Mouse (Mus musculus) kidney, postnatal 14 days (tissue): ENCODE results near the gene Gjd3.

Experiments
- DNase-seq: peaks from one replicate; pipeline ENCODE4 v3.0.0; 2022; ENCODE audit warnings: mixed read lengths

Gjd3 gene

DNA sequence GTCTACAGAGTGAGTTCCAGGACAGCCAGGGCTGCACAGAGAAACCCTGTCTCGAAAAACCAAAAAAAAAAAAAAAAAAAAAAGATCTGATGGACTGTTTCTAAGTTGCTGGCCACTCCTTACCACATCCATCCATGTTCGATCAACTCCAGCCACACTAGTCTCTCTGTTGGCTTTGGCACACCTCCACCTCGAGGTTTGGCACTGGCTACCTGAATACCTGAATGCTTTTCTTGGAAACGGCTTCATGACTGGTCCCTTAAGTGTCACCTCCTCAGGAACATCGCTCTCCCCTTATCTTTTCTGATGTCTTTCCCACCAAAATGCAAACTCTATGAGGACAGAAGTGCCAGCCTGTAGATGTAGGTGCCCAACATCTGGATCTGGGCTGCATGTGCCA lies 3.5 kb downstream of the Gjd3 start:
- no peak for DNase-seq

DNA sequence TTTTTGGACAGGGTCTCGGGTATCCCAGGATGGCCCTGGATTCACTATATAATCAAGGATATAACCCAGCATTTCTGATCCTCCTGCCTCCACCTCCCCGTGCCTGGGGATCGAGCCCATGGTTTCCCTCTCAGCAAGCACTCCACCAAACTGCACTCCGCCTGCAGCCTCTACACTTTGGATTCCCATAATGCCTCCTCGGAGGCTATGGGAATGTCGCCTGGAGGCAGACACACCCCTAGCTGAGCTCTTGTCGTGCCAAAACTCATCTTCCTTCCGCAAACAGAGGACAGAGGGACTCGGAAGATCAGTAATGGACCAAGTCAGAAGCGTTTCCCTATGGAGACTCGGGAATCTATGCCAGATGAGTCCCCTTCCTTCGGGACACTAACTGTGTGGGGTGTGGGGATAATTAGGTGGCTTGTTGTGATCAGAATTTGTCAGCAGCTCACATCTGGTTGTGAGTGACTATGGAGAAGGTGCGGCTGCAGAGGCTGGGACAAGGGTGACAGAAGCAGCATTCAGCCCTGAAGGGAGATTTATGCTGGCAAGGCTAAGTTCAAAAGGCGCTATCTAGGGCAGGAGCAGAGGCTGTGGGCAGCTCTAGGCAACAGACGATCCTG lies 4.2 kb downstream of the Gjd3 start:
- DNase-seq = no peak

DNA sequence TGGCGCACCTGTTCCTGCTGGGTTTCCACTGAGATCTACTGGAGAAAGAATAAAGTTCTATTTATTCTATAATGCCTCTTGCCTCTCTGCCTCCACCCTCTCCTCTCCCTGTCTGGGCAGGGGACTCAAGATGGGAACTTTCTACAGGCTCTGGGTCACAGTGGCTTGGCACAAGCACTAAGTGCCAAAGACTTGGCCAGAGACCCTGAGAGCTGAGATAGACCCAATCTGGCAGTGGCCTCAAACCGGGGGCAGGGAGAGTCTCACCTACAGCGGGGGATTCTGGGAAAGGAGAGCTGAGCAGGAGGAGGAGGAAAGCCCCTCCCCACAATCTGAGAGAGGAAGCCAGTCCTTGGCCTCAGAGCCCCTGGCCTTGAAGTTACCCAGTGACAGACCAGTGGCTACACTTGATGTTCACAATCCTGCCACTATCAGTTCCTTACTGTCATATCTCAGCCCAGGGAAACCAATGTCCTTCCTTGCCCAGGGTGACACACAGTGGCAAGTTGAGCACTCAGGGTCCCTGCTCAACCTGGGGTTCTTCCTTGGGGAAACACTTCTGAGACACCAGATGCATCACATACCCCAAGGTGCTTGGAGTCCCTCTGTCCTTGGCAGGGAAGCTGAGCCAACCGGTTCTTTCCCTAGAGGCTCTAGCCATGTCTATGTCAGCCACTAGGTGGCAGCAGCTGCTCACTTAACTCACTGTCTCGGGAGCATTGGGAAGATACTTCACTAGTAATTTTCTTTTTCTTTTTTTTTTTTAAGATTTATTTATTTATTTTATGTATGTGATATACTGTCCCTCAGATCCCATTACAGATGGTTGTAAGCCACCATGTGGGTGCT lies 7.7 kb downstream of the Gjd3 start:
- peak; percentile 81 for DNase-seq

DNA sequence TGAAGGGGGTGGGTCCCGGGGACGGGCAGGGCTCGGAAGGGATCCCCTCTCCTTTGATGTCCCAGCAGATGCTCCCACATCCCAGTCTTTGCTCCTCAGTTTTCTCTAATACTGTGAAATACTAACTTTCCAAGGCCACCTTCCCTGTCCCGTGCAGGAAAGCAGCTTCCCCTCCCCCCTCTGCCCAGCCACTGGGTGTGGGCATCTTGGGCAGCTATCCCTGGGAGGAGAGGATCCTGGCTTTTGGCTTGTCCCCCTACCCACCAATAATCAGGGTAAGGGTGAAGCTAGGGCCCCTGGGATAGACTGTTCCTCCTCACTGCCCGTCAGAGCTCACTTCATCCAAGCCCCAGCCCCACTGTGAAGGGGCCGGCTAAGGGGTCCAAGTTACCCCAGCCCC lies 8.6 kb downstream of the Gjd3 start:
- DNase-seq = no peak

DNA sequence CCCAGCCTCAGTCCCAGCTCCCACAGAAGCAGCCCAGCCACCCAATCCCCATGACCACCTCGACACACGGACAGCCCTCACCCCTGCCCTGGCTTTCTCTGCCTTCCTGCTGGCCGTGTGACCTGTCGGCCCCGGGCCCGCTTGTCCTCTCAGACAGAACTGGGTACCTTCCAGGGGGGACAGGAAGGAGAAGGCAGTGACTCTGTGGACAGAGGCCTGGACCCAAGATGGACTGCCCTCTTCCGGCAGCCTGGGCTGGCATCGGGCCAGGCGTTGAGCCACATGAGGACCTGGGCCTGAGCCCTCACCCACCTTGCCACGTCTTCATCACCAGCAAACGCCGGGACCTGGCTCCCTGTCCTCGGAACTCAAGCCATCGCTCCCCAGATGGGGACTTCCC lies 9.2 kb downstream of the Gjd3 start:
- peak; percentile 68 for DNase-seq

DNA sequence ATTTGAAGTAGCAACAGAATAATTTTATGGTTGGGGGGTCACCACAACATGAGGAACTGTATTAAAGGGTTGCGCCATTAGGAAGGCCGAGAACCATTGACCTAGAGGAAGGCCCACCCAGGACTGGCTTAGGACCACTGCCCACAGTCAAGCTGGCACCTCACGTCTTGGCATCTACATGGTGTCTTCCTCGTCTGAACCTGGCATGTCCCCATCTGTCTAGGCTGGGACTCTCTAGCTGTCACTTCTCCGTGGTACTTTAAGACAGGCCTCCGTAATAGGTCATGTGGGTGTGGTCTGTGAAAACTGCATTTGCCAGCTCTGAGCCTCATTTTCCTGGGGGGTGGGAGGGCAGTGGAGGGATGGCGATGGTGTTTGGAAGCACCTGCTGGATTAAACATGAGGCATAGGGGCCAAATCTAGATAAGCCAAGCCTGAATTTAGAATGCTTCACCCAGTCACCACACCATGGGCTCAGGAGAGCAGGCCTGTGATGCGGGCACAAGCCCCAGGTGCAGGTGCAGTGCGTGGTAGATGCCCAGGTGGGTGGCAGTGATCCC lies 9.9 kb downstream of the Gjd3 start:
- DNase-seq = no peak

DNA sequence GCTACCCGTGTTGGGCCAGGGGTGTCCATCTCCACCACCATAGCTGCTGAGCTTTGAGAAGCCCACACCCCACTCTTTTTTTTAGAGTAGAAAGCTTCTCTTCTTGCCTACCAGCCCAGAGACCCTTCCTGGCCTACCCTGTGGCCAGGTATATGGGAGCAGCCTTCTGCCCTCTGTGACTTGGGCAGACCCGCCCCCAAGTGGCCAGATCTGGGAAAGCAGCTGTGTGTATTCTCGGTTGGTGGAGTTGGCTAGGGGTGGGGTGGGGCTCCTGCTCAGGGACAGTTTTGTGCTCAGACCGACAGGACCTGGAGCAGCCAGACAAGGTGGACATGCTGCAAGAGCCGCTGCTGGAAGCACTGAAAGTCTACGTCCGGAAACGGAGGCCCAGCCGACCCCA lies 10.6 kb downstream of the Gjd3 start:
- peak; percentile 86 for DNase-seq

DNA sequence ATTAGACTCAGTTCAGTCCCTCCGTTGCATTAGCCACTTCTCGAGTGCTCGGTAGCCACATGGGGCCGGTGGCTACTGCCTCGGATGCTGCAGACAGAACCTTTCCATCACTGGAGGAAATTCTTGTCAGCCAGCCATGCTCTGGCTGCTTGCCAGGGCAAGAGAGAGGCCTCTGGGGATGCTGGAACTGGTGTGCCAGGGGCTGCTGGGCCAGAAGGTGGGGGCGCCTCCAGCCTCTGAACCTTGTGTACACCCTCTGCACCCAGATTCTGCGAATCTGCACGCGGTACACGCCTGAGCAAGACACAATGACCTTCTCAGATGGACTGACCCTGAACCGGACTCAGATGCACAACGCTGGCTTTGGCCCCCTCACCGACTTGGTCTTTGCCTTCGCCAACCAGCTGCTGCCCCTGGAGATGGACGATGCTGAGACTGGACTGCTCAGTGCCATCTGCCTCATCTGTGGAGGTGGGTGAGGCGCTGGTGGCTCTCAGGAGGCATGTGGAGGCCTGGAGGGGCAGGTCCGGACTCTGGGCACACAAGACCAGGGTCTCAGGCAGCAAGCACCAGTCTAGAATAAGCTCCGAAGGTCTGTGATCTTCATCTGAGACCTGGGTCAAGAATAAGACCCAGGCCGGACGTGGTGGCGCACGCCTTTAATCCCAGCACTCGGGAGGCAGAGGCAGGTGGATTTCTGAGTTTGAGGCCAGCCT lies 11.3 kb downstream of the Gjd3 start:
- DNase-seq = peak; percentile 79

DNA sequence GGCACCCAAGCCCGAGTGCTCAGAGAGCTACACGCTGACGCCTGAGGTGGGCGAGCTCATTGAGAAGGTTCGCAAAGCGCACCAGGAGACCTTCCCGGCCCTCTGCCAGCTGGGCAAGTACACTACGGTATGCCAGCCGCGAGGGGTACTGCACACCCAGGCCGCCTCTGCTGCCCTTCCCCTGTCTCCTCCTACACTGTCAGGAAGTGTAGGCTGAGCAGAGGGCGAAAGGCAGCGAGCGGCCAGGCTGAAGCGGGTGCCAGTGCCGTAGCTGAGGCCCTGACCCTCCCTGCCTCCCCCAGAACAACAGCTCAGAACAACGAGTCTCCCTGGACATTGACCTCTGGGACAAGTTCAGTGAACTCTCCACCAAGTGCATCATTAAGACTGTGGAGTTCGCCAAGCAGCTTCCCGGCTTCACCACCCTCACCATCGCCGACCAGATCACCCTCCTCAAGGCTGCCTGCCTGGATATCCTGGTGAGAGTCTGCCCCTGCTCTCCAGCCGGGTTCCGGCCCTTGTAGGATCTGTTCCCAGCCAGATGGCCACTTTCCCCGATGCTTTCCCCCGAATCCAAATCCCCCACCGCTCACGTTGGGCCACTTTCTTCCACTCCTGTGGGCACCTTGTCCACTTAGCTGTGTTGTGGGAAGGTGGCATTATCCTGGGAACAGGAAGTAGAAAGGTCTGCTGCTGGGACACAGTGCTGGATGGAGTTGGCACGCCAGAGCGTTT lies 12.5 kb downstream of the Gjd3 start:
- DNase-seq = peak; percentile 77

DNA sequence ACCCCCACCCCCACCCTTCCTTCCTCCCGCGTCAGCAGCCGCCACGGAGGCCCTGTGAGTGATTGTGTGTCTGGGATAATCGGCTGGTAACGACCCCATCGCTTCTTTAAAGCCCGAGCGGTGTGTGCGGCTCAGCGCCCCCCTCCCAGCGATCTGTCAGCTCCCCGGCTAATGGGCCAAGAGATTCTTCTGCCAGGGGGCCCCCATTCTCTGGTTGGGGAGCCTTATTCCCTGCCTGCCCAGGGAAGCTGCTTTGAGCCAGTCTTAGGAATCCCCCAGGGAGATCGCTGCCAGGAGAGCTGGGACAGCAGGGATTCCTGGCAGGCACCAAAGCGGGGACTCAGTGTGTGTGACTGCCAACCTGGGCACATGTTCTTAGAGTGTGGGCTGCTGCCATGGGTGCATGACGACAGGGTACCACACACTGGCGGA lies 13.3 kb downstream of the Gjd3 start:
- no peak for DNase-seq

DNA sequence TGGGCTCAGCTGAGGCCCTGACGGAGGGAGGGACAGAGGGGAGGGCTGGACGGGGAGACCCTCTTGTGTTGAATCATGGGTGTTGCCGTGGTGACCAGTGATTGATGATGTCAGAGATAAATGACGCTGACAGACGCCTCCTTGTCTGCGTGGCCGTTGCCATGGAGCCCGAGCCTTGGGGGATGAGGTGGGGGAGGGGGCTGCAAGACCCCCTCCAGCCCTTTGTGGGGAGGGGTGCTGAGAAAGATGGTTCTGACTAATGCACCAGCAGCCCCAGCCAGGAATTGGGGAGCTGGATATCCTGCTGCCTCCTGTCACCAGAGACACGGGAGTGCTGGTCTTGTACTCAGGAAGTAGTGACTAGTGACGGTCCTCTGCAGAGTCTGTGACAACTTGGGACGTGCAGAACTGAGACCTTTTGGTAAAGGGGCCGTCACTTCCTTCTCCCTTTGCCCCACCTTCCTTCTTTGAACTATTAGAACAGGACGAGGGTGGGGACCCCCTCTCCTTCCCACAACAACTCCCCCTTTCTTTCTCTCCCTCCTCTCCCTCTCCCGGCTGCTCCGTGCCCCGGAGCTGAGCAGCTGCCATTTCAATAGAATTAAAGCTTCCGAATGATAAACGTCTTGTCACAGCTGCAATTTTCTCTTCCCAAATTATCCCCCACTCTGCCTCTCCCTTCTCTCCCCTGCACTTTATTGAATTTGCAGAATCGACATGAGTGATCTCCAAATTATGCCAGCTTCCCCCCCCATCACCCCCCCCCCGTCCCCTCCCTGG lies 13.9 kb downstream of the Gjd3 start:
- DNase-seq = no peak

DNA sequence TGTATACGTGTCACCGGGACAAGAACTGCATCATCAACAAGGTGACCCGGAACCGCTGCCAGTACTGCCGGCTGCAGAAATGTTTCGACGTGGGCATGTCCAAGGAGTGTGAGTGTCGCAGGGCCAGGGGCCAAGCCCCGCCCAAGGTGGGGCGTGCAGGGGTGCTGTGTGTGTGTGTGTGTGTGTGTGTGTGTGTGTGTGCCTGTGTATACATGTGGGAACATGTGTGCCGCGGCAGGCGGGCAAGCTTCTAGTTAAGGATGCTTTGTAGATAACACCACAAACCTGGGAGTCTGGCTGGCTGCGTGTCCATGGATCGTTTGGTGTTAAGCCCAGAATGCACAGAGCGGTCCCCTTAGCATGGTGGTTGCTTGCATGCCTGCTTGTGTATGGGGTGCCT lies 14.7 kb downstream of the Gjd3 start:
- no peak for DNase-seq

DNA sequence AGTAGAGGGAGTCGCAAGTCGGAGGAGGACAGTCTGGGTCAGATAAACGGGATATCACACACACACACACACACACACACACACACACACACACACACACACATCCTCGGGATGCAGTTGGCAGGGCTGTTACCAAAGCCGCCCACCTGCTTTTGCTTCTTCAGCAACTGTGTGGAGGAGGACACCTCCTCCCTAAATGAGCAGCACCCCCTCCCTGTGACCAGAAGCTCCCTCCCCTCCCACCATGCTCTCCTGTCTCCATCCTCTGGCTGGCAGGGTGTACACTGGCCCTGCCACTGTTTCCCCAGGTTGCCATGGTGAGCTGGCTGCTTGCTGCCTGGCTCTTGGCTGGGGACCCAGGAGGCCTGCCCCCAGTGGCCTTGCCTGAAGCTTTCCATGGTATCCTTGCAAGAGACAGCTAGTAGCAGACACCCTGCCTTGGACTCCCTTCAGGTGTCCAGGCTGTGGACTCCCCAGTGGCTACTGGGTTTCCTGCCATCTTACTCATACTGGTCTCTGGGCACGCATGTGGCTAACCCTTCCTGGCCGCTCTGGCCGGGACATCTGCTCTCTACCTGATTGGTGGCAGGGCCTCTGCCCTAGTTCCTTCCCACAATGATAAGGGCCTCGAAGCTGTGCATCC lies 16.2 kb downstream of the Gjd3 start:
- DNase-seq = no peak

DNA sequence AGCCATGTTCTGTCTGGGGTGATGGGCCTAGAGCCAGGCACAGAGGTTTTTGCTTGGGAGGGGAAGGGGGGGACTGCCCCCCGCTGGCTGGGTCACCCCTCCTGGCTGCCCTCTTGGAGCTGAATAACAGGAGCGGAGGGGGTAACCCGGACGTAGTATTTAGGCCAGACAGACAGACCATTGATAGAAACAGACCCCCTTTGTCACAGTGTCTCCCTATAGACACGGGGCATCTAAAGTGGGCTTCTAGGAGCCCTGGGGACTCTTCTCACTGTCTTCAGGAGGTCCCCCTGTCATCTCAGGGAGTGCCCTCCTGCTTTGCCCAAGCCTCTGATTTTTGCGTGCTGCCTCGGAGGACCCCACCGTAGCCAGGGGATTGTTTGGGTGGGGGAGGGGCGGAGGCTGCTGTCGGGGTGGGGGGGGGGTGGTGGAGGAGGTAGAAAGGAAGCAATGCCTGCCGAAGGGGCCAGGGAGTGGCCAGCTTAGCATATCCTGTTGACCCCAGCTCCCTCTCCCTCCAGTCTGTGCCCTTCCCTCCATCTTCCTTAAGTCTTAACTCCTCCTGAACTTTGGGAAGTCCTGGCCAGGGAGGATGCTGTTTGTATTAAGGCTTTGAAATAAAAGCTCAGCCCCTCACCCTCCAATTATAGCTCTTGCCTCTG lies 17.3 kb downstream of the Gjd3 start:
- DNase-seq = peak; percentile 29

DNA sequence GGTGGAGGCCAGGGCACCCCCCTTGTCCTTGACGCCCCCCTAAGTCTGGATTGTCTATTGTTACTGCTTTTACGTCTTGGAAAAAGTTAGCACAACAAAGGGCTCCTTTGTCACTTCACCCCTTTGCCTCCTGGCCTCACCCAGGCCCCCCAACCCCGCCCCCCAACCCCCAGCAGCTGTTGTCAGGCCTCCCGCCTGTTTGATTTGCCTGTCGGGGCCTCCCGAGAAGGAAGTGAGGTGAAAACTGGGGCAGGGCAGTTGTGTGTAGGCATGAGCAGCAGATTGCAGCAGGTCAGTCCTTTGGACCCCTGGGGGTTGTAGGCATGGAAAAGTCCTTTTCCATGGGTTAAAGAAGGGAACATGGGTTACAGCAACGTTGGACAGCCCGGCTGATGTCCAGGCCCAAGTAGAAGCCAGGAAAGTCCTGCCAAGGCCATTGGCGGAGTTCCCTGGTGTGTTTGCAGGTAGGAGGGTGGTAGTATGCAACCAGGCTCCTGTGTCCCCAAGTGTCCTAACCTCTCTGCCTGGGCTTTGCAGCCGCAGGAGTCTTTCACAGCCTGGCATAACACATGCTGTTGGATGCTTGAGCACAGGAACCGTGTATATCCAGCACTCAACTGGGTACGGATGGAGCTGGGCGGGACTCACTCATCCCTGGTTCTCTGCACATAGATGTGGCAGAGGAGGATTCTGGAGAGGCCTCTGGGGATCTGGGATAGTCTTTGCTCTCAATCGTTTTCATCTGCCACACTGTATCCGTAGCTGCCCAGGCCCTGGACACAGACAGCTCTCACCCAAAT lies 18.0 kb downstream of the Gjd3 start:
- DNase-seq = peak; percentile 45

DNA sequence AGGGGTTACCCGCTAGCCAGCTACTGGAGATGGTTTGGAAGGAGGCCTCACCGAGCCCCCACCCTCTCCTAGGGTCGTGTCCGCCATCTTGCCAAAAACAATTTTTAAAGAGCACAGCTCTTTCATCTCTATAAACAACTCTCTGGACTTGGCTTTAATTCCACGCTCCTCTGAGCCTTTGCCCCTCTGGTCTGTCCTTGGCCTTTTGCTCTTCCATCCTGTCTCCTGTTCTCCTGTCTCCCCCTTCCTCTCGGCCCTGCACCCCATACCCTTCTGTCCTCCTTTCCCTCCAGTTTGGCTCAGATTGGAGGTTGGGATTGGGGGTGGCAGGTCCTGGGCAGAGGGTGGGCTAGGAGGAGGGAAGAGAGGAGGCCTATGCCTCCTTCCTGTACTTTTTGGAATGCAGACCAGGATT lies 18.6 kb downstream of the Gjd3 start:
- DNase-seq = no peak

DNA sequence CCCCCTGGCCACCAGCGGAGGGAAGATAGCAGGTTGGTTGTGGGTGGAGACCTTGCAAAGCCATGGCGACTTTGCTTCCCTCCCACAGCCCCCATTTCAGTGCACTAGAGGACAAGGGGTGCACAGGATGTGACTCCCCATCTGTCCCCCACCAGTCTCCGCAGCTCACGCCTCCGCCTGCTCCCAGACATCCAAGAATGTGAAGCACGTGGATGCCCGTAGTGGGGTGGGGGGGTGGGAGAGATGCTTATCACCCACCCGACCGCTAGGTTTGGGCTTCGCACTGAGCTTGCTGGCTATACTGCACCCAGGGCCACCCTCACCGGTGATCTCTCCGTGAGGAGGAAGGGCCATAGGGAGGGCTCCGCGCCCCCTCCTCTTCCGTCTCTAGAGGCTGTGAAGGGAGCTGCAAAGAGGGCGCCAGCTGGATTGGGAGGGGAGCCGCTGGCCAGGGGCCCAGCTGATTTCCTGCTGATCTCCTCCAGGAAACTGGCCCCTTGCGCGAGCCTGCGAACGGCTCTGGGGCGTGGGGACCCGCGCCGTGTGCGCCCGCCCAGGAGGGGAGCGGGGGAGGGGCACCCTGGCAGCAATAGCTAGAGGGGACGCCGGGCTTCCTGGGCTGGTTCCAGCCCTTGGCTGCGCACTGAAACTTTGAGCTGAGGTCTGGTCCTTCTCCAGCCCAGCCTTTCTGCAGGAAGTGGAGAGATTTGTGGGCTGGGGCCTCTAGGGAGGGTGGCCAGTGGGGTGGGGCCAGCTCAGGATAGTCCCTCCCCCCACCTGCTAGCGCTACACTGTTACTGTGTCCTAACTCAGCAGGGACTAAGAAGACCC lies 19.4 kb downstream of the Gjd3 start:
- peak; percentile 95 for DNase-seq

DNA sequence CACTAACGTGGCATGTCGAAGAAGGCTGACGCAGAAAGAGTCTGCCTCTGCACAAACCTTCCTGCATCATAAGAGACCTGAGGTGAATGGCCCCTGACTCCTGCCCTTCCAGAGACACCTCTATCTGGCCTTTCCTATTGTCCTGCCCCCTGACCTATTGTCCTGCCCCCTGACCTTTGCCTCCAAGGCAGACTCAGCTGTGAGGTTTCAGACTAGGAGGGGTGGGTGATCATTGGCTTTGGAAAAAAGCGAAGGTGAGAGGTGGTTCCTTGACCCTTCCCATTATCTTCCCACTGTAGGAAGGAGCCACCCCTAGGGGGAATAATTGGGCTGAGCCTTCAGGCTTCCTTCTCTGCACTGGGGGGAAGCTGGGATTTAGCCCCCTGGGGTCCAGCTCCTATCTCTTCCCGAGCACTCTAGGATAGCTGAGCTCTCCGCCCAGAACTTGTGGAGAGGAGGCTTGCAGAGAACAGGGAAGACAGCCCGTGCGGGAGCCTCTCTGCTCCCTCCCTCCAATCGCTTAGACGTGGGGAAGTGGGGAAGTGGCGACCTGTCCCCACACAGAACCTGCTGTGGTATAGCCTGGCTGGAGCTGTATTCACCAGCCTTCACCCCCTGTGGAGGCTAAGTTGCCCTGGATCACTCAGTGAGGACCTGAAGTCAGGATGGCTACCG lies 20.3 kb downstream of the Gjd3 start:
- no peak for DNase-seq
